Mouse (Mus musculus): ENCODE data around the gene Gm5089.

The Gm5089 gene

DNA sequence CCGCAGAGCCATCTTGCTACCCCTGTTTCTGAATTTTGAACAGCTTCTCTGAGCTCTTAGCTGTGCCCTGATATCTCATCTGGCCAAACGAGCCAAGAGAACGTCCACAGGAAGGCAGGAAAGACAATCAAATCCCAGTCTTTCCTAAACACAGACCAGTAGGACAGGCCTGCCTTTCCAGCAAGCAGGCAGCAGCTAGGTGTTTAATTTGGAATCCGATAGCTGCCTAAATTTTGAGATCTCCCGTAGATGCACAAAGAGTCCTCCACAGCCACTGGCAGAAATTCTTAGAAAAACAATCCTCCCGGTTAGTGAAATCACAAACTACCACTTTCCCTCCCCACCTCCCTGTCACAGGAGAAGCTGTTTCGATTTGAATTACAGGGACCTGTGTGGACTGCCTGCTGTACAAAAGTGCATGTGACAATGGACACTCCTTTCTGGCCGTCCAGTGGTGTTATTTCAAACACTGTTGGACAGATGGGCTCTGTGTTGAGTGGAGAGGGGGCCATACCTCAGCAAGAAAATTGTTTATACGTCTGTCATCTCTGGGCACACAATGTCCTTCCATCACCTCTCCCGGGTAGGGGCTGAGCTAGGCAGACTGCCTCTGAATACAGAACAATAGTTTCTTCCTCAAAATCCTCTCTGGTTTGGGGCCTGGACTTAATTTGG lies 24.2 kb downstream of the Gm5089 start:
- no peak for DNase-seq (ENCODE audit: low spot score)

DNA sequence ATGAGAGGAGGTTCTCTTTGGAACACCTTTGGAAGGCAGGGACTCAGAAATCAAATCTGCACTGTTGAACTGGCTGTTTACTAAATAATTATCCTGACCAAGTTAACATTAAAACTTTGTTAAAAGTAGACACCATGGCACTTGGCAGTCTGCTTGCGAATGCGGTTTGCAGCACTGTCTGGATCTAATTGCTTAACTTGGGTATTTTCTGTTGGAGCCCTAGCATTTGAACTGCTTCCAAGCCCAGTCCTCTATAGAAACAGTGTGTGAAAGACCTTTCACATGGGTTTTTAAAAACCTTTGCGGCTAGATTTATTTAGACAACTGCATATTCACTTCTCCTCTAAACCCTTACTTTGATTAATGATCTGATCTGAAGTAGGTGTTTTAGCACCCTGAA lies 26.5 kb downstream of the Gm5089 start:
- no peak for DNase-seq (ENCODE audit: low spot score)

DNA sequence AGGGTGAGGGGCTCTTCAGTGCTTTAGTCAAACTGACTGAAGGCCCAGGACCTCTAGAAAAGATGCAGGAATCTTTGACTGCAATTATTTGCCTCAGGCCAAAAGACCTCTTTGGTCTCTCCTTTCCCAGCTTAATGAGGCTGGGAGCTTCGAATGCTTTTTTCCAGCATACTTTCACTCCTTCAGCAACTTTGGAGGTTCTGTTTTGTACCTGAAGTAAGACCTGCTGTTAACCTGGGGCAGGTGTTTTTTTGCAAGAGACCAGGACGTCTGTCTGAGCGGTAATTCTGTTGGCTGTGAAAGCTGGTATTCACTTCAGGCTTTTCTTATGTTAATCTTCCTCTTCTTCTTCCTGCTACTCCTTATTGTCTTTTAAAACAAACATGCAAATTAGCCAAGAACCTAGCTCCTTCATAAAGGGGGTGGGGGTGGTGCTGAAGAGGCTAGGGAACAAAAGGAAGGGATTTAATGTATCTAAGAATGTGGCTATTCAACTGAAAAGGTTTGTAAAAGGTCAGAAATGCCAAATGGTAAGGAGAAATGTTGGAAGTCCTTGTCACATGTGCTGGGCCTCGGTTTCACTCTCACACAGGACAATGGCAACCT lies 34.6 kb downstream of the Gm5089 start:
- DNase-seq (ENCODE audit: low spot score): no peak

- DNase-seq (ENCODE audit: low spot score): no peak
Measured at GRCm38 (mm10) chr14:122414786-122415185, 36.1 kb downstream of the Gm5089 start.

DNA sequence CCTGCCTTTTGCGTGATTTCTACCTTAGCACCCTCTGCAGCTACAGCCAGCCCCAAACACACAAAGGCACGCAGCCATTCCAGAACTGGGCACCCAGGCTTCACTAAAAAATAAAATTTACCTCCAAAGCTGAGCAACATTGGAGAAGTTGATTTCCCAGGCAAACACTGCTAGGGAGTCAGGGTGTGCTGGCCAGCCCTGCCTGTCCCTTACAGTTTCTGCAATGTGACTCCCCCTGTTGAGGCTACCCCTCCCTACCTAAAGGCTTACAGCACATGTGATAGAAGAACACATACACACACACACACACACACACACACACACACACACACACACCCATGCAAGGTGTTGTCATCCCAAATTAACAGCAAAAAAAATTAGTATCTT lies 37.4 kb downstream of the Gm5089 start:
- DNase-seq (ENCODE audit: low spot score): no peak

GRCm38 (mm10) chr14:122412841-122413541 lies 37.9 kb downstream of the Gm5089 start:
- DNase-seq (ENCODE audit: low spot score): no peak

- no peak for DNase-seq (ENCODE audit: low spot score)
Measured at GRCm38 (mm10) chr14:122406541-122407219, 44.2 kb downstream of the Gm5089 start.

- DNase-seq (ENCODE audit: low spot score): no peak
Measured at GRCm38 (mm10) chr14:122405897-122406540, 44.9 kb downstream of the Gm5089 start.

DNA sequence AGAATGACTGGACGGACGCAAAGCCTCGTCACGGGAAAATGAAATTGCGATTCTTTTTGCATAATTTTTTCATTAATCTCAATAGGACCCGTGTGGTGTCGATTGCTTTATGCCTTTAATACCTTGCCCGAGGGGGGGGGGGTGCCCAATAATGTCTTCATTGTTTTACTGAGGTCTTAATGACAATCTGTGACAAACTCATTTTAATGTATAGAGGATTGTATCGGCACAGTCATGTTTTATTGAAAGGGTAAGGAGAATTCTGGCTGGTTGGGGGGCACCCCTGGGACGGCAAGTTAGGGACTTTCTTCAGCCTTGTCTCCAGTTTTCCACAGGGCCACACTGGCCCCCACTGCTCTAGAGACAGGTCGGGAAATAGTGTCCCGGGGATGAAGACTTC lies 45.7 kb downstream of the Gm5089 start:
- no peak for DNase-seq (ENCODE audit: low spot score)

DNA sequence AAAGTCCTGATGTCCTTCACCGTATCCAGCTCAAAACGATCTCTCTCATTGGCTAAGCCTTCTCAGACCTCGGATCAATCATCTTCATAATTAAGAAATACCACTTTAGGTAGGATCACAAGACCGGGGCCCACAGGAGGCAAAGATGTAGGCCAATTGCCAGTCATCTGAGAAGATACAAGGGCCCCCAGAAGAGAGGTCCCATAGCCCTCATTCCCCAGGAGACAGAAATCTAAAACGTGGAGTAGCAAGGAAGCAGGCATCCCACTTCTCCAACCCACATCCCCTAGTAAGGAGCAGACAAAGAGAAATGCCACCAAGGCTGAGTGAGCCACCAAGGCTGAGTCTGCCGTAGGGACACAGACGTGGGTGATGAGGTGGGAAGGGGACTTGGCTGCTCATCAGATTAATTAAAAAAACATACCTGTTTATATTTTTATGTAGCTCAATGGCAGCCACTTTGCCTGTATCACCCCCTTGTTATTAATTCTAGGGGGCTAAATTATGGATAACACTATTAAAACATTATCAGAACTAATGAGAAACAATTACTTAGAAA lies 46.2 kb downstream of the Gm5089 start:
- no peak for DNase-seq (ENCODE audit: low spot score)

- no peak for DNase-seq (ENCODE audit: low spot score)
Measured at GRCm38 (mm10) chr14:122403422-122403940, 47.4 kb downstream of the Gm5089 start.

DNA sequence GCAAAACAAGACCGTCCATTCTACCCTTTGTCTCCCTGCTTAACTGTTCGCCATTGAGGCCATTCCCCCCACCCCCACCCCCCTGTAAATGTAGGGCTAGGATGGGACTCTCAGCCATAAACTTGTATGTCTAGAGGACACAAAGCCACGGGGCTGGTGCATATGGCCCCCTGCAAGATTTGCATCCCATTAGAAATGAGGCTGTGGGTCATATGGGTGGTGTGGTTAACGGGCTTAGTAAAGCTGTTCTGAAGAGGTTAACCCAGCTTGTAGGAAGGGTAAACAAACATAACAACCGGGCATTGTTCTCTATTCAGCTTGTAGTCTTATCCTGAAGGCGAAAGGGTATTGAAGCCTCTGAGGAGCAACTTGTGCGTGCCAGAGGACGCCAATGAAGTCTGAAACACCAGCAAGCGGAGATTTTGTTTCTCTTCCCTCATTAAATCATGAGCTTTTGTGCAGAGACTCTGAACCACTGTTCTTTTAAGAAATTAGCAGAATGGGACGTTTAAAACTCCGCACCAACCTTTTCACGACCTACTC lies 48.1 kb downstream of the Gm5089 start:
- no peak for DNase-seq (ENCODE audit: low spot score)

DNA sequence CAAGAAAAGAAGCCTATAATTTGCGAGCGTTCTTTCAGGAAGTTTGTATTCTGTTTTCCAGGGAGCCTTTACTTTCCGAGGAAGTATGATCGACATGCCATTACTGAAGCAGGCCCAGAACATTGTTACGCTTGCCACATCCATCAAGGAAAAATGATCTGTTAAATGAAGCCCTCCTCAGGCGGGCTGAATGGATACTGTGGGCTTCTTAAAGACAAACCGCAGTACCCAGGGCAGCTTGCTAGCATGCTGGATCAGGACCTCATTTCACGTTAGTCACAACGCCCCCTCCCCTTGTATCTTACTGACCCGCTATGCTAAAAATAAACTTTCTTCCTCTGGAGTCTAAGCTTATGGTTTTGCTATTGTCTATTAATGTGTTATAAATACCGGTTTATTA lies 49.0 kb downstream of the Gm5089 start:
- DNase-seq (ENCODE audit: low spot score): no peak

- DNase-seq (ENCODE audit: low spot score): no peak
Measured at GRCm38 (mm10) chr14:122399906-122400305, 51.0 kb downstream of the Gm5089 start.

DNA sequence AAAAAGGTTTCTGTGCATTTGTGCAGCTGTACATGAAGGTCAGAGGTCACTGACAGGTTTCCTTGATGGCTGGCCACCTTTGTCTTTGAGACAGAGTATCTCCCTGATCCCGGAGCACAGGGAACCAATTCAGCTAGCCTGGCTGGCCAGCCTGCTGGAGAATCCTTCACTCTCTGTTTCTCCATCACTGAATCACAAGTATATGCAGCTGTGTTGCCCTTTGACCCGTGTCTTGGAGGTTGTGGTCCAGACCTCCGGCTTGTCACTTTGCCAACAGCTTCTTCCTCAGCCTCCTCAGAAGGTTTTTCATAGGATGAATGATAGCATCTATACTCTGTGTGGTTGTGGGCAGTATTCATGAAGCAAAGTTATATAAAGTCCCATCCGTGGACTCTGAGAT lies 52.2 kb downstream of the Gm5089 start:
- no peak for DNase-seq (ENCODE audit: low spot score)

GRCm38 (mm10) chr14:122393119-122393518 lies 57.8 kb downstream of the Gm5089 start:
- no peak for DNase-seq (ENCODE audit: low spot score)

DNA sequence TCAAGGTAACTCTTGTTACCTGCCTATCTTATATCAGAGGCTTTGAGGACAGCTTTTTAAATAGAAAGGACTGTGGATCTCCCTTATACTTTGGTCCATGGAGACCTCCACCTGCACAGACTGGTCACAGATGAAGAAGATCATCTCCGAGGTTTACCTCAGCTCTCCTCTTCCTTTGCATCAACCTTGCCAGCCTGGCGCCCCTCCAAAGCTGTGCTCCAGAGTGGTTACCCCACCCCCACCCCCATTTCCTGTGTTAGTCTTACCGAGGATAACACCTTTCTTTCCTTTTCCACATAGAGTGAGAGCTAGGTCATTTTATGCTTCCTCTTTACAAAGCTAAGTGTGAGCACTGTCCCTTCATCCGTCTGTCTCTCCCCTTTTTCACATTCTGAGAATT lies 60.0 kb downstream of the Gm5089 start:
- no peak for DNase-seq (ENCODE audit: low spot score)

DNA sequence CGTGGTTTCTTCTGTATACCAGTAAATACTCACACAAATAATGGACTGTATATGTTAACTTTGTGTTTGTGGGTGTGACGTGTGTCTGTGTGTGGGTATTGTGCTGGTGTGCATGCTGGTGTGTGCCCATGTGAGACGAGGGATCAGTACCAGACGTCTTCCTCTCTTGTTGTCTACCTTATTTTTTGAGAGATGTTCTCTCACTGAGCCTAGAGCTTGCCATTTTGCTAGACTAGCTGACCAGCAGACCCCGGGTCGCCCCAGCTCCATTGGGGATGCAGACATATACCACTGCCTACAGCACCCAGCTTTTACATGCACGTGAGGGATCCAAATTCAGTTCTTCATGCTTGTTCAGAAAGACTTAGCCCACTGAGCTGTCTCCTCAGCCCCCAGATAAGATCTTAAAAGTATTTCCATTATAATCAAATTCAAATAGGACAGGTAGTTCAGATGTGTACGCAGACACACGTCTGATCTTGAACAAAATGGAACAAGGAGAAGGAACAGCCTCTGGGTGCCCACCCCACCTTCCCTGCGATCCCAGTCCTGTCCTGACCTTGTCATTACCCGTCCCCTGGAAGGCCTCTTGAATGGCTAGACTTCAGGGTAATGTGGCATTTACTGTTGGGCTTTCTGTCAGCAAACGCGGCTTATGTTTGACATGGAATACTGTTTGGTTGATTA lies 61.1 kb downstream of the Gm5089 start:
- no peak for DNase-seq (ENCODE audit: low spot score)

DNA sequence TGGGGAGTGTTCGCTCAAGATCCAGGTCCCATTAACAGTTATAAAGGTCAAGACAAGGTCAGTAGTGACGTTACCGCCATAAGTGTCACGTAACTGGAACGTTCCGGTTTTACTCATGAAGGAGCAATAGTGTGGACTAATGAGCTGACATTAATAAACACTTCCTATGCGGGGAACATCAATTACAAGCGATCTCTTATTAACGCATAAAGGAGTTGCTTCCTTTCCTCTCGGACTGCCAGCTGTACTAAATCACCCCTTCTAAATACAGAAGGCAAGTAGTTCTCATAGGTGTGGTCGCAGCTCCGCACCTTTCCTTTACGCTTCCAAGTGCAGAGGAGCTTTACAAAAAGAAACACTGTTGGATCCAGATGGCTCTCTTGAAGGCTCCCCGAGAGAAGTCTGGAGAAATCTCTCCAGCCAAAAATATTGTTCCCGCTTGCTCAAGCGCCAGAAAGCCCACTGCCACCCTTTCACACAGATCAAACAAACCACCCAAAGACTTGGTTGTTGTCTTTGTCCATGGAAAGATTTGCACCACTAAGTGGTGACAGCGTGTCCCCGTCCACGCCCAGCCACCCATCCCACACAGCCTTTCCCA lies 62.4 kb downstream of the Gm5089 start:
- DNase-seq (ENCODE audit: low spot score): no peak

DNA sequence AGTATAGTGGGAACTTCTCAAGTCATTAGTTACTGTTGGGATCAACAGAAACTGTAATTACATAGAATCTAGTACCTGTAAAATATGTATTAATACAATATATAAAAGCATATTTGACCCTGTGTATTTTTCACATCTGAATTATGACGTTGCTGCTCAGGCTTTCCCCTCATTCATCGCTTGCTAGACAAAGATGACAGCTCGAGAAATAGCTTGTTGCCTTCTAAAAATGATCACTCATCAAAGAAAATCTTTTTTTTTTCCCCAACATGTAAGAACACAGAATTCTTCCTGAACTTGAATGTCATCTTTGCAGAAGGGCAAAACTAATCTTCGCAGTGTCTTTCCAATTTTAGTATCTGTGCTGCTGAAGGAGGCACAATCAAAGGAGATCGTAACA lies 63.1 kb downstream of the Gm5089 start:
- no peak for DNase-seq (ENCODE audit: low spot score)

Data from lung, postnatal 25 days (tissue).